Mouse (Mus musculus) erythroblast, adult 5-6 weeks (primary cell): Measurements from ENCODE around the gene Coq10a. TPM values are rescaled to one million over a fixed set of nuclear protein-coding genes. Genes with fewer than 3 reads are reported as not detected.
A peak's percentile ranks its signal among the peaks of the same experiment; 100 is the strongest.

Source experiments
- ATAC-seq: replicated peaks from 2 replicates; pipeline ENCODE4 v1.8.0; 2016; ENCODE audit warnings: moderate number of reproducible peaks, mild to moderate bottlenecking, moderate TSS enrichment, inconsistent platforms; ENCODE audit not compliant: poor library complexity, low FRiP score, severe bottlenecking
- total RNA-seq, 2 experiments: library from RNA; stranded (forward) in 1 of 2; stranded (reverse) in 1 of 2; fragments of 150-400 nt in 1 of 2; fragments of 200-764, 138-1000 nt in 1 of 2; gene quantifications; 2 replicates each; pipeline versions ENCODE4 v1.2.3 to v1.2.4; 2015 to 2017; ENCODE audit warnings: low replicate concordance in 2 of 2

Coq10a gene
- total RNA-seq, 2 experiments from 2014 or later: 1.9 to 3.2 TPM

GRCm38 (mm10) chr10:128389570-128389969, 20.8 kb upstream of the Coq10a start:
- no peak for ATAC-seq

DNA sequence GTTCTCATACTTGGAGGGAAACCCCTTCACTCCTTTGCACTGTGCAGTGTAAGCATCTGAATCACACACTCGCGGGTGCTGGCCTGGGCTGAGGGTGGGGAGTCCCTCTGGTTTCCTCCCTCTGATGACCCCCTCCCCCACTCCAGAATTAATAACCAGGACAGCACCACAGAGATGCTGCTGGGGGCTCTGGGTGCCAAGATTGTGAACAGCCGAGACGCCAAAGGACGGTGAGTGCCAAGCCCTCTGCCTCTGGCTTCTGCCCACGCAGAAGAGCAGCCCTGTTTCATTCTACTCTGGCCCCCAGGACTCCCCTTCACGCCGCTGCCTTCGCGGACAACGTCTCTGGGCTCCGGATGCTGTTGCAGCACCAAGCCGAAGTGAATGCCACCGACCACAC, 20.1 kb upstream of the Coq10a start:
- no peak for ATAC-seq

- no peak for ATAC-seq
Measured at GRCm38 (mm10) chr10:128385902-128386301, 17.1 kb upstream of the Coq10a start.

GRCm38 (mm10) chr10:128382482-128382881, 13.7 kb upstream of the Coq10a start:
- ATAC-seq: no peak

- no peak for ATAC-seq
Measured at GRCm38 (mm10) chr10:128380565-128380964, 11.8 kb upstream of the Coq10a start.

DNA sequence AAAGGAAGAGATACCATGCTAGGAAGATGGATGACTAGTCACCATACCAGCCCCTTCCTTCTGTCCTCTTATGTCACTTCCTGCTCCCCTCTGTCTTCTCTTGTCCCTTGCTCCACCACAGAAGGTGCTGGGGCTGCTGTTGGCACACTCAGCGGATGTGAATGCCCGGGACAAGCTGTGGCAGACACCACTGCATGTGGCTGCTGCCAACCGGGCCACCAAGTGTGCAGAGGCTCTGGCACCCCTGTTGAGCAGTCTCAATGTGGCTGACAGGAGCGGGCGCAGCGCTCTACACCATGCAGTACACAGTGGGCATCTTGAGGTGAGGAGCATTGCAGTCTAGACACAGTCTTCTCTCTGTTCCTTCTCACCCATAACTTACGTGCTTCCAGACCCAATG, 10.5 kb upstream of the Coq10a start:
- no peak for ATAC-seq

- ATAC-seq: no peak
Measured at GRCm38 (mm10) chr10:128378462-128378861, 9.7 kb upstream of the Coq10a start.

DNA sequence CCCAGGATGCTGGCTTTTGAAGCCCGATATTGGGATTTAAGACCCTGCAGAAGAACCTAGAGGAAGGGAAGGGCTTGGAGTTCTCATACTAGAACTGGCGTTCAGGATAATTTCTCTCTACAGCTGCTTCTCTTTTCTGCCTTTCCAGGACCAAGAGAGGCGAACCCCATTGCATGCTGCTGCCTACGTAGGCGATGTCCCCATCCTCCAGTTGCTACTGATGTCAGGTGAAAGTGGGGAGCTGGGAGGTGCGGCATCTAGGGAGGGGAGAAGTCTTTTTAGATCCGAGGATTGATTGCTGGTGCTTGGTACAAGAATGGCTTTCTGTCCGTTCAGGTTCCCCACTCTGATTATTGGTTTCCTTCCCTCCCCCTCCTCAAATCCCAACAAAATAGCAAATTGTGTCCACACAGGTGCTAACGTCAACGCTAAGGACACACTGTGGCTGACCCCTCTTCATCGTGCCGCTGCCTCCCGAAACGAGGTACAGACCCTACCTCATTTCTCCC, 9.2 kb upstream of the Coq10a start:
- ATAC-seq: no peak

DNA sequence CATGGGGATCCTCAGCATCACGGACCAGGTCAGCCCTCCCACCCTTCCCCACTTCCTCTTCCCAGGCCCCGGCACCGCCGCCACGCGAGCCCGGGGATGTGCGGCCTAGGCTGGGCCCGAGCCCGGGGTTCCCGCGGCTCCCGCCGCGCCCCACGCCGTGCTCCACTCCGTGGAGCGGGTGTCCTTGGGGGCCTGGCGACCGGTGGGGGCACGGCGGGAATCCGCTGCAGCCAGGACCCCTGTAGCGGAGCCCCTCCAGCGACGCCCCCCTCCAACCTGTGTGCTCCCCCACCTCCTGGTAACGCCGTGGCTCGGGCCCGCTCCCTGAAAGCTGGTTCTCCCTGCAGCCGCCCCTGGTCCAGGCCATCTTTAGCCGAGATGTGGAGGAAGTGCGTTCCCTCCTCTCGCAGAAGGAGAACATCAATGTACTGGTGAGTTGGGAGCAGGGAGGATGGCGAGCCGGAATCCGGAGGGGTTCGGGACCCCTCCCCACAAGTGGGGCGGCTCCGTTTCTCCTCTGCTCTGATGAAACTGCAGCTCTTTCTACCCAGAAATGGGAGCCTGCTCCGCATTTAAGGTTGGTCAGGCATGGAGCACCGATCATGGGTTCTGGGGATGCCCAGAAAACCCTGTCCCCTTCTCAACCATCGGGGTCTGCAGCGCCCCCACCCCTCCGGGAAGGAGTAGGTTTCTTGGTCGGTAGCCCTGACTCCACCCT, 8.6 kb upstream of the Coq10a start:
- peak; percentile 32 for ATAC-seq

- ATAC-seq: peak; percentile 85
Measured at GRCm38 (mm10) chr10:128376455-128377211, 7.8 kb upstream of the Coq10a start, which contains the start of gene Ankrd52. Gene Ankrd52 (plus strand): TSS chr10:128377115.

- ATAC-seq: no peak
Measured at GRCm38 (mm10) chr10:128376099-128376454, 7.3 kb upstream of the Coq10a start.

GRCm38 (mm10) chr10:128374393-128374792, 5.6 kb upstream of the Coq10a start:
- 0 out of 2 replicates have a peak, but pooled peaks have one; percentile 32 for ATAC-seq

DNA sequence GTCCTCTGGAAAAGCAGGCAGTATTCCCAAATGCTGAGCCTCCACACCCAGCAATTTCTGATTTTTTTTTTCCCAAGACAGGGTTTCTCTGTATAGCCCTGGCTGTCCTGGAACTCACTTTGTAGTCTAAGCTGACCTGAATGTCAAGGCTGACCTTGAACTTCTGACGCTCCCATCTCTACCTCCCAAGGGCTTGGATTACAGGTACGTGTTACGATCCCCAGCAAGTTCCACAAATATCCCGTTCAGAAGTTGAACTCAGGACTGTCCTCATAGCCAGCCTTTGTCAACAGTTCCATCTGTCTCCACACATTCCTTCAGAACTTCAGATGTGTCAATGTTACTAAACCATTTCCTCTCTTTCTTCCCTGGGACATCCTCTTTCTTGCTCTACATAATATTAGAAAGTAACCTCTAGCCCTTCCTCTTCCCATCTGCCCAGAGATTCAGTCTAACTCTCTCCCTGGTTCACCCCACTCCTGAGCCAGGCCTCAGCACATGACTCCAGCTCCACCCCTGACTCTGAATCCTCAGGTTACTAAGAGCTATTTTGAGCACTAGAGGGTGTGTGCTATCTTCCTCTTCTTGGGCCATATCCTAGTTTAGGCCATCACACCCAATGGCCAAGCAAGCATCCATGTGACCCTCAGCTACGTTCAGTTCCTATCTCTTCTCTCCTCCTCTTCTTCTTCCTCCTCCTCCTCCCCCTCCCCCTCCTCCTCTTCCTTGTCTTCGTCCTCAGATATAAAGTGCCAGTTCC, 4.4 kb upstream of the Coq10a start:
- no peak for ATAC-seq

DNA sequence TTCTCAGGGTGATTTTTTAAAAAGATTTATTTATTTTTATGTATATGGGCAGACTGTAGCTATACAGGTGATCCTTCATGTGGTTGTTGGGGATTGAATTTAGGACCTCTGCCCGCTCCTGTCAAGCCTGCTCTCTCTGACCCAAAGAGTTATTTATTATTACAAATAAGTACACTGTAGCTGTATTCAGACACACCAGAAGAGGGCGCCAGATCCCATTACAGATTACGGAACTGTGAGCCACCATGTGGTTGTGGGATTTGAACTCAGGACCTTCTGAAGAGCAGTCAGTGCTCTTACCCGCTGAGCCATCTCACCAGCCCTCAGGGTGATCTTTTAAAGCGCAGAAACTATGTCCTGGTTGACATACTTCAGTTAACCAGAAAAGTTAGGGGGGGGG, 3.3 kb upstream of the Coq10a start:
- no peak for ATAC-seq

- ATAC-seq: no peak
Measured at GRCm38 (mm10) chr10:128370601-128371000, 1.8 kb upstream of the Coq10a start.

DNA sequence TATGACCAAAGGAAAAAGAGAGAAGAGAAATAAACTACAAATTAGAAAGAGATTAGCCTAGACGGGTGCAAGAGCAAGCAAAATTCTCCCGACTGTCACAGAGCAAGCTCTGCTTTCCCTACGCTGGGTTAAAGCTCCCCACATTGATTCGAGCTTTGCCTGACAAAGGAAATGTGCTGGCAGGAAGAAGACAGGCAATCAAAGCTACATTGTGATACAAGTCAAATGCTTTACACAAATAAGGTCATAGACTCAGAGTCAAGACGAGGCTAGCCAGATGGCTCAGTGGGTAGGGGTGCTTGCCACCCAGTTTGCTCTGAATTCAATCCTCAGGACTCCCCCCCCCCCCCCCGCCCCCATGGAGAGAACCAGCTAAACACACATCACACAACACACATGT, 1.2 kb upstream of the Coq10a start:
- ATAC-seq: no peak

- no peak for ATAC-seq
Measured at GRCm38 (mm10) chr10:128369599-128369998, 802 bp upstream of the Coq10a start.

DNA sequence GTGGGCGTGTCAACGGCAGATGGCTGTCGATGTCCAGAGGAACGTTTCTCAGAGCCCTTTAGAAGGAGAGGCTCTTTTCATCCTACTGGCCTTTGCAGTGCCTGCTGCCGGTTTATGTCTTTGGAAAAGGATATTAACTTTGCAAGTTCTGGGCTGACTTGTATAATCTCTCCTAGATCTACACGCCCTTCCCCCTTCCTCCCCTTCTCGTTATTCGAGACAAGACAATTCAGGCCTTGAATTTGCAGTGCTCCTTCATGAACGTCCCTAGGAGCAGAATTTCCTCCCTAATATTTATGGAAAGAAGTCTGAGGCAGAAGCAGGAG, 384 bp upstream of the Coq10a start:
- peak; percentile 10 for ATAC-seq

GRCm38 (mm10) chr10:128367899-128368401, 847 bp downstream of the Coq10a start:
- peak; percentile 42 for ATAC-seq

GRCm38 (mm10) chr10:128362568-128362967, 6.2 kb downstream of the Coq10a start:
- ATAC-seq: no peak; the same call in 1 of the 2 replicates
